Mouse (Mus musculus) erythroblast, embryonic 14.5 days (primary cell): ENCODE data around the gene Ier5. TPM values are rescaled to one million over a fixed set of nuclear protein-coding genes. Genes with fewer than 3 reads are reported as not detected.

Experiments
- H3K27me3 ChIP-seq: 2 replicates; pipeline ENCODE4 v1.6.1; 2012; ENCODE audit warnings: inconsistent platforms; ENCODE audit not compliant: control insufficient read depth
- H3K36me3 ChIP-seq: 2 replicates; pipeline ENCODE4 v1.6.1; 2012; ENCODE audit warnings: mild to moderate bottlenecking, inconsistent platforms; ENCODE audit not compliant: control insufficient read depth
- H3K4me1 ChIP-seq: 2 replicates; pipeline ENCODE4 v1.6.1; 2012; ENCODE audit warnings: inconsistent platforms; ENCODE audit not compliant: control insufficient read depth
- H3K4me3 ChIP-seq: replicated peaks from 2 replicates; pipeline ENCODE3; 2012; ENCODE audit warnings: moderate library complexity, mild to moderate bottlenecking, inconsistent platforms
- H3K9me3 ChIP-seq: 2 replicates; pipeline ENCODE4 v1.6.1; 2012; ENCODE audit warnings: low read length, inconsistent platforms, mixed read lengths; ENCODE audit not compliant: control insufficient read depth
- GATA1 ChIP-seq: IDR thresholded peaks from 2 replicates; pipeline ENCODE4 v1.6.1; 2012; ENCODE audit warnings: low read length, inconsistent platforms, mixed read lengths
- TAL1 ChIP-seq: IDR thresholded peaks from 3 replicates; pipeline ENCODE4 v1.6.1; 2012; ENCODE audit warnings: low read length, inconsistent platforms, mixed read lengths
- polyA plus RNA-seq: library from polyadenylated mRNA; stranded (reverse); fragments of >175 nt; gene quantifications from 2 replicates; pipeline ENCODE4 v1.2.3, GENCODE M21; 2012

Gene Ier5
- polyA plus RNA-seq, result 7.6 and 7.7 TPM in 2 replicates

DNA sequence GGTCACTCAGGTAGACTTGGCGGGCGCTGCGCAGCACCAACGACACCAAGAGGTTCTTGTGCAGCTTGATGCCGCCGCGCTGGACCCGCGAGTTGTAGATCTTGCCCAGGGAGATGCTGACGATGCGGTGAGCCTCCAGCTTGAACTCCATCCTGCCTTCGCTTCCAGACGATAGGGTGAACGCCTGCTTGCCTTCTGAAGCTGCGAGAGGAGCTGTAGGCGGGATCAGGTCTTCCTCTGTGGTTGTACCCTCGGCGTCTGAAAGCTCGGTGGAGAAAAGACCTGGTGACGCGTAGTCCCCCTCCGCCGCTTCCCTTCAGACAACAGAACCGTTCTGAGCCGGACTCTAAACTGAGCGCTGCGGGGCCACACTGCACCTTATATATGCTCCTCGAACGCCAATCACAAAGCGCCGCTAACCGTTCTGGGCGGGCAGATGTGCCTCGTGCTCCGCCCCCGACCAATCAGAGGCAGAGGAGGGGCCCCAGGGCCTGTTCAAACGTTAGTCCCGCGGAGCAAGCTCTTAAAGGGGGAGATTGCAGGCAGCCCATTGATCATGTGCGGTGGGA is at the start of gene Ier5:
Gene Ier5 (minus strand): TSS at position 357 of the 569 bp plus-strand sequence.
- TF ChIP-seq TAL1 (no peak), GATA1 (no peak)
- Histone ChIP-seq H3K4me3 (peak within 1 kb of the TSS; percentile 100), H3K4me1 (peaks cover 29% of the 10 kb centered on the region), H3K27me3 (peaks cover 8% of the 10 kb centered on the region), H3K9me3 (no peaks in the 10 kb centered on the region), H3K36me3 (peaks cover 17% of the 10 kb centered on the region)

DNA sequence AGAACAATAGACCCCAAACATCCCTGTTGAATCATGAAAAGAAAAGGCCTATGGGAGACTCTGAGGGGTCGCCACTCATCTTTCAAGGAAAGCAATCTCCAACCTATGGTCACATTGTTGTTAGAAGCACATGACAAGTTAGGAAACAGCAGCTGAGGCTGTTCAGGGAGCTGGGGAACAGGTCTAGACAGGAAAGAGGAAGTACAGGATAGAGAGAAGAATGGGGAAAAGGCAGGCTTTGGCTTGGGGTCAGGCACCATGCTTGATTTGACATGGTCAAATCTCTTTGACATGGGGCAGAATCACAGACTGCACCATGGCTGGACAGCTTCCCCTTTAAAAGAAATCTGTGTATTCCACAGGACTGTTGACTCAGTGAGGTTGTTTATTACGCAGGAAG is 47.8 kb upstream of the Ier5 start:
- H3K36me3 ChIP-seq, result no peaks in the 10 kb centered on the region
- H3K4me3 ChIP-seq, result no peak overlapping the region
- H3K4me1 ChIP-seq, result peaks cover 6% of the 10 kb centered on the region
- H3K27me3 ChIP-seq, result no peaks in the 10 kb centered on the region
- H3K9me3 ChIP-seq, result no peaks in the 10 kb centered on the region
- TF ChIP-seq TAL1 (no peak), GATA1 (no peak)

DNA sequence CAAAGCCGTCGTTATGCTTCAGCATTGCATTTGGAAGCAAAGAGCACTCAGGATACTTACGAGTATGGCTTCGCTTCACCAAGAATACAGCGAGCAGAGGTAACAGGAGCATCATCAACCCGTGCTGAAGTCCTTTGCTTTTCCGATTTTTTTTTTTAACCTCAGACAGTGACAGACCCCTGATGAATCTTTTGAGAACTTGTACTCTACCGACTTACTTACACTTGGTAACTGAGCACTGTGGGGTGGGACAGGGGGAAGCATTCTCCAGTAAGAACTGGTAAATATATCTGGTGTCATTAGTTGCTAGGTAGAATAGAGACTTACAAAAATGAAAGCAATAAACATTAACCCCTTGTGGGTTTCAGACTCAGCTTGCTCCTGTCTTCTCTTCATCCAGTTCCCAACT is 47.1 kb upstream of the Ier5 start, which contains the start of gene Mr1:
Gene Mr1 (minus strand): TSS at position 243 of the 409 bp plus-strand sequence.
- TF ChIP-seq TAL1 (no peak), GATA1 (no peak)
- H3K4me1 ChIP-seq, result peaks cover 6% of the 10 kb centered on the region
- peak within 1 kb of the TSS; percentile 35 for H3K4me3 ChIP-seq
- H3K9me3 ChIP-seq, result no peaks in the 10 kb centered on the region
- H3K27me3 ChIP-seq, result no peaks in the 10 kb centered on the region
- H3K36me3 ChIP-seq, result no peaks in the 10 kb centered on the region

DNA sequence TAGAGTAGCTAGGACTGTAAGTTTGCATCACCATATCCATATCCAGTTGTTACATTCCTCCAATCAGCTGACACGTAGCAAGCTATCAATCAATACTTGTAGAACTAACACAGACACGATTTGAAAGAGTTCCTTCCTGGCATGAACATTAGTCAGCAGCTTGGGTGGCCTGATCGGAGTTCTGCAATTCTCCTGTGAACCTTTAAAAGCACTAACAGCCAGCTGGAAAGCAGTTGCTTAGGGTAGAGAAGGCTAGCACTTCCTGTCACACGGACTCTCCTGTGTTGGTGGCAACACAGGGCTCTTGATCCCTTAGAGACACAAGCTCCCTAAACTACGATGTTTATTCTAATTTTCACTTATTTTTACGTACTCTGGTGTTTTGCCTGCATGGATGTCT is 46.2 kb upstream of the Ier5 start:
- no peaks in the 10 kb centered on the region for H3K27me3 ChIP-seq
- H3K36me3 ChIP-seq, result no peaks in the 10 kb centered on the region
- H3K9me3 ChIP-seq, result no peaks in the 10 kb centered on the region
- H3K4me1 ChIP-seq, result peaks cover 6% of the 10 kb centered on the region
- no peak overlapping the region for H3K4me3 ChIP-seq
- TF ChIP-seq TAL1 (no peak), GATA1 (no peak)

DNA sequence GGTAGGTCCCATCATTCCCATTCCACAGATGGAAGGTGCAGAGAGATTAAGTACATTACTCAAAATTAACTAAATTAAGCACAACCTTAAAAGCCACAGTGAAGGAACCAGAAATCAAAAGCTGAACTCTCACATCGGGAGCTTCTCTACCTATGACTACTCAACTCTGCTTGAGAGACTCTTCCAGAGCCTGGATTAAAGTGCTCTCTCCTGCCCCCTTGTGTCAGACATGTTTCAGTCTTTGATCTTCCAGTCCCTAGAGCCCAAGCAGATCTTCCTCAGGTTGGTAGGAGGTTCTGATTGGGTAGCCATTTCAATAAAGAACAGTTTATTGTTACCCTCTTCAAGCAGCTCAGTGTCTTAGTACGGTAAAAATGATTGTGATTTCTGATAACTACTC is 40.6 kb upstream of the Ier5 start:
- H3K4me1 ChIP-seq, result no peaks in the 10 kb centered on the region
- no peak for TF ChIP-seq GATA1
- TF ChIP-seq TAL1, result no peak
- H3K9me3 ChIP-seq, result no peaks in the 10 kb centered on the region
- no peaks in the 10 kb centered on the region; the same call in 1 of the 2 replicates for H3K27me3 ChIP-seq
- no peaks in the 10 kb centered on the region for H3K36me3 ChIP-seq
- no peak overlapping the region for H3K4me3 ChIP-seq

DNA sequence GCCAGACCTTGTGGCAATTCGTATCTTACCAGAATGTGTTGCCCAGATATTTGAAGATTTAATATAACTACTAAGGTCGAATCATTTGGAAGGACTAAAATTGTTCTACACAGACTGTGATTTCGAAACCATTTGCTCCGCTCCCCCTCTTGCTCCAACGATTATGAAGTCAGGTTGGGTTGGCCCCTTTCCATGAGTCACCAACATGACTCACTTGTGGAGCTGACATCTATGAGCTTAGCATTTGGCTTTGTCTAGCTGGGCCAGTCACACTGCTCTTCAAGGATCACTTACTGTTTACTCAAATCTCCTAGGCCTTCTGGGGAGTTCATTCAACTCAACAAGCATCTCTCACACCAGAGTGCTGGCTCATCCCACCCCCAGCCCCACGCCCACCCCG is 39.4 kb upstream of the Ier5 start:
- Histone ChIP-seq H3K9me3 (no peaks in the 10 kb centered on the region), H3K27me3 (no peaks in the 10 kb centered on the region; the same call in 1 of the 2 replicates), H3K36me3 (no peaks in the 10 kb centered on the region), H3K4me1 (no peaks in the 10 kb centered on the region), H3K4me3 (no peak overlapping the region)
- TF ChIP-seq GATA1 (no peak), TAL1 (no peak)

DNA sequence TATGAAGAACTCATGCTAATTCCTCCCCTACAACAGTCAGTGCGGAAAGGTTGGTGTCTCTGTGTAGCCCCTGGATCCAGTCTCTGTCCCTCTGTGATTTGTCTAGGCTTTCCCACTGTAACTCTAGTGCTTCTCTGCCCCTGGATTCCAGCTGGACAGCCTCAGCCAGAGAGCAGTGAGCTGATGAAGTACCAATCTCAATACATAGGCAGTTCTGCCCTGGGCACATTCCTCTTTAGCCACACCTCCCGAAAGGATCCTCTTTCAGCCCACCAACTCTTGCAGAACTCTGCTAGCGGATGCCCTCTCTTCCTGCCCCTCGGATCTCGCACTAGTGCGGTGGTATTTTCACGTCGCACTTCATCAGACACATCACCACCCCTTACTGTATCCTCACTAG is 35.4 kb upstream of the Ier5 start:
- no peak for TF ChIP-seq GATA1
- no peak for TF ChIP-seq TAL1
- no peaks in the 10 kb centered on the region for H3K36me3 ChIP-seq
- no peaks in the 10 kb centered on the region for H3K4me1 ChIP-seq
- no peaks in the 10 kb centered on the region; the same call in 1 of the 2 replicates for H3K27me3 ChIP-seq
- H3K4me3 ChIP-seq, result no peak overlapping the region
- H3K9me3 ChIP-seq, result no peaks in the 10 kb centered on the region

DNA sequence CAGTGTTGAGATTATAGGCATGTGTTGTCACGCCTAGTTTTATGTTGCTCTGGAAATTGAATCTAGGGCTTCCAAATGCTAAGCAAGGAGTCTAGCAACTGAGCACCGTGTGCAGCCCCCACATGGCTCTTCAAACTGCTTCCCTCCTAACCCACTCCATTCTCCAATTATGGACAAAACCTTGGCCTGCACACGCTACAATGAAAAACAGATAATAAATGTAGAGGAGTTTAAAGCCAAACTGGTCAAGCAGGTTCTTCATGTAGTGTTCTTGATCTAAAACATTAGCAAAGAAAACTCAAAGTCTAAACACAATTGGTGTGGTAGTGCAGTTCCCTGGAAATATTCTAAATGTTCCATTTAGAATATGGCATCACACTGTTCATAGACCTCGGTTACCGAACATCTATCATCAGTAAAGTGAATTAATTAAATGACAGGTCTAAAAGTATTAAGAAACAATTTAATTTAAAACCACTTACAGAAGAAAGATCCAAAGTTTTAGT is 28.0 kb upstream of the Ier5 start:
- H3K36me3 ChIP-seq, result no peaks in the 10 kb centered on the region
- H3K4me3 ChIP-seq, result no peak overlapping the region
- no peaks in the 10 kb centered on the region for H3K4me1 ChIP-seq
- H3K9me3 ChIP-seq, result no peaks in the 10 kb centered on the region
- no peaks in the 10 kb centered on the region for H3K27me3 ChIP-seq
- TF ChIP-seq TAL1 (no peak), GATA1 (no peak)

DNA sequence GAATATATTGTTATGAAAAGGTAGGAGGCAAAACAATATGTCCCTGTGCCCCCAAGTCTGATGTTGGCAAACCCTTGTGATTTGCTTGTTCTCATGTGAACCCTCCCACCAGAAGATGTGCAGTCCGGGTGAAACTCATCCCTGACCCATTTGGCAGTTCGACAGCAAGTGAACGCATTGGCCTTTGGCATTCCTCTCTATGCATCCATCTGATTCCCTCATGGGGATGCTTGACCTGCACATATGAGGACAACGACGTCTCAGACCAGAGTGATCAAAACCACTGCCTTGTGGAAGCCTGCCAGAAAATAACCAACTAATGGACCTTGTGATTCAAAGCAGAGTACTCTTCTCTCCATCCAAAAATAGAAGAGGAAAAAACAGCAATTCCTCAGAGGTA is 27.3 kb upstream of the Ier5 start:
- no peak overlapping the region for H3K4me3 ChIP-seq
- H3K4me1 ChIP-seq, result no peaks in the 10 kb centered on the region
- H3K36me3 ChIP-seq, result no peaks in the 10 kb centered on the region
- H3K9me3 ChIP-seq, result no peaks in the 10 kb centered on the region
- TF ChIP-seq TAL1 (no peak), GATA1 (no peak)
- no peaks in the 10 kb centered on the region for H3K27me3 ChIP-seq

DNA sequence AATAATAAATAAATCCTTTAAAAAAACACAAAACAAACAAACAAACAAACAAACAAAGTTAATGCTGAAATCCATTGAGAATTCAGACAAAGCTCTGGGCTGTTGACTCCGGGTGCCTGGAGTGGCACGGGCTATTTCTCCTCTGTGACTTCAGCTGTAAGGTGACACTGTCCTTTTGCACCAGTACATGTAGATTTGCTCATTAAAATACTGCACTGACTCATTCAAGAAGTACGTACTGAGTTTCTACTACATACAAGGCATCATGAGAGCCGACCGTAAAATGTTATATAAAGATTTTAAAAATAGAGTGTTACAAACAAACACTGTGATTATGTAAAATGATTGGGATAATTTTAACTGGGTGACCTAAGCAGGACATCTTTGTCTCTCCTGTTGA is 25.0 kb upstream of the Ier5 start:
- Histone ChIP-seq H3K4me1 (no peaks in the 10 kb centered on the region), H3K27me3 (no peaks in the 10 kb centered on the region), H3K36me3 (no peaks in the 10 kb centered on the region), H3K9me3 (no peaks in the 10 kb centered on the region), H3K4me3 (no peak overlapping the region)
- TF ChIP-seq GATA1 (no peak), TAL1 (no peak)
